Mouse (Mus musculus): ENCODE data around the gene Mroh7. TPM values are rescaled to one million over a fixed set of nuclear protein-coding genes. Genes with fewer than 3 reads are reported as not detected.

Gene Mroh7
- total RNA-seq, 1 experiment from 2014 or later = 0.41 TPM

- DNase-seq = no peak
These were observed 98.4 kb downstream of the Mroh7 start for GRCm38 (mm10) chr4:106632313-106632712.

Other genes with a start within 250 kb of the Mroh7 start
- gene Bsnd, start 238.6 kb downstream of the Mroh7 start, total RNA-seq (2021) = not detected in 2 replicates
- 48.8 and 110 TPM in 2 replicates for gene Dhcr24, start 169.9 kb downstream of the Mroh7 start, total RNA-seq (2021)
- gene Lexm, start 113.7 kb downstream of the Mroh7 start, total RNA-seq (2021) = not detected in 2 replicates
- not detected in 2 replicates for gene Ttc22, start 108.5 kb downstream of the Mroh7 start, total RNA-seq (2021)
- gene Pars2, start 79.9 kb downstream of the Mroh7 start, total RNA-seq (2021) = 6.3 and 8.6 TPM in 2 replicates
- 26.0 and 30.3 TPM in 2 replicates for gene Ttc4, start 52.0 kb downstream of the Mroh7 start, total RNA-seq (2021)
- 0.26 TPM in 1 of 2 replicates, not detected in the other for gene Fam151a, start 3.0 kb upstream of the Mroh7 start, total RNA-seq (2021)
- gene Acot11, start 74.1 kb upstream of the Mroh7 start, total RNA-seq (2021) = 55.2 and 61.6 TPM in 2 replicates
- gene Ssbp3, start 179.8 kb upstream of the Mroh7 start, total RNA-seq (2021) = 60.6 and 66.3 TPM in 2 replicates

All from adrenal gland, postnatal 14 days (tissue).